Mouse (Mus musculus) lung, adult 18-20 months (tissue): Measurements from ENCODE around the gene Cstb.

Source experiments
- DNase-seq, 2 experiments: peaks; one replicate each; pipeline ENCODE4 v3.0.0; 2022; ENCODE audit warnings: mixed read lengths in 2 of 2

Cstb gene

GRCm38 (mm10) chr10:78418791-78419190 lies 6.7 kb upstream of the Cstb start:
- DNase-seq: no peak

GRCm38 (mm10) chr10:78420929-78421328 lies 4.5 kb upstream of the Cstb start:
- no peak for DNase-seq

- DNase-seq: no peak
These were observed 2.9 kb upstream of the Cstb start for GRCm38 (mm10) chr10:78422614-78423013.

- peak; percentile 53 to 62 for DNase-seq
These were observed 757 bp downstream of the Cstb start for GRCm38 (mm10) chr10:78426117-78426735.

- DNase-seq: no peak
These were observed 2.6 kb downstream of the Cstb start for GRCm38 (mm10) chr10:78428070-78428469.

GRCm38 (mm10) chr10:78429180-78429579 lies 3.7 kb downstream of the Cstb start:
- DNase-seq: no peak

- no peak for DNase-seq
These were observed 4.3 kb downstream of the Cstb start for GRCm38 (mm10) chr10:78429776-78430175.

- DNase-seq: no peak
These were observed 7.4 kb downstream of the Cstb start for GRCm38 (mm10) chr10:78432853-78433252.

- DNase-seq: peak; percentile 61 to 69
These were observed 12.6 kb downstream of the Cstb start for GRCm38 (mm10) chr10:78438094-78438493.

GRCm38 (mm10) chr10:78439550-78439949 lies 14.1 kb downstream of the Cstb start:
- DNase-seq: no peak

- peak in 1 of 2 experiments; percentile 23 for DNase-seq
These were observed 14.5 kb downstream of the Cstb start for GRCm38 (mm10) chr10:78439990-78440389.

GRCm38 (mm10) chr10:78440812-78441211 lies 15.3 kb downstream of the Cstb start:
- DNase-seq: no peak

GRCm38 (mm10) chr10:78441606-78442005 lies 16.1 kb downstream of the Cstb start:
- no peak for DNase-seq

GRCm38 (mm10) chr10:78442292-78442691 lies 16.8 kb downstream of the Cstb start:
- no peak for DNase-seq

GRCm38 (mm10) chr10:78446195-78446594 lies 20.7 kb downstream of the Cstb start:
- DNase-seq: no peak

GRCm38 (mm10) chr10:78447396-78447795 lies 21.9 kb downstream of the Cstb start:
- DNase-seq: no peak

- DNase-seq: no peak
These were observed 25.3 kb downstream of the Cstb start for GRCm38 (mm10) chr10:78450761-78451160.

GRCm38 (mm10) chr10:78452641-78453040 lies 27.2 kb downstream of the Cstb start:
- DNase-seq: no peak

- no peak for DNase-seq
These were observed 31.2 kb downstream of the Cstb start for GRCm38 (mm10) chr10:78456696-78457095.

- peak; percentile 76 to 83 for DNase-seq
These were observed 32.3 kb downstream of the Cstb start for GRCm38 (mm10) chr10:78457495-78458347.

GRCm38 (mm10) chr10:78458348-78459111 lies 33.1 kb downstream of the Cstb start:
- DNase-seq: peak; percentile 22 to 56

GRCm38 (mm10) chr10:78460463-78460862 lies 35.0 kb downstream of the Cstb start:
- peak; percentile 31 to 55 for DNase-seq

- DNase-seq: no peak
These were observed 36.3 kb downstream of the Cstb start for GRCm38 (mm10) chr10:78461767-78462166.
